Mouse (Mus musculus): ENCODE data around the gene Pet100. TPM values are rescaled to one million over a fixed set of nuclear protein-coding genes. Genes with fewer than 3 reads are reported as not detected.

Pet100 gene
- total RNA-seq, 2 experiments from 2014 or later = 80.9 to 84.3 TPM

- no peak for DNase-seq (ENCODE audit: low spot score in 2 of 2)
Observed at GRCm38 (mm10) chr8:3674671-3675070, 53.3 kb downstream of the Pet100 start.

Other genes with a start within 250 kb of the Pet100 start
- 10 to 100 TPM; 49.0 to 51.3 TPM for gene Arhgef18, start 228.5 kb upstream of the Pet100 start, total RNA-seq (2021)
- 1 to 10 TPM in 1 of 2 experiments, under 1 TPM in 1; 0.97 to 1.7 TPM for gene Pex11g, start 153.9 kb upstream of the Pet100 start, total RNA-seq (2021)
- under 1 TPM in 1 of 2 experiments, not detected in 1; 0.20 TPM for gene Tex45, start 150.7 kb upstream of the Pet100 start, total RNA-seq (2021)
- 10 to 100 TPM; 30.9 to 31.2 TPM for gene Zfp358, start 128.4 kb upstream of the Pet100 start, total RNA-seq (2021)
- gene Mcoln1, start 121.1 kb upstream of the Pet100 start, total RNA-seq (2021) = 10 to 100 TPM; 76.0 to 77.3 TPM
- gene Pnpla6, start 106.2 kb upstream of the Pet100 start, total RNA-seq (2021) = 10 to 100 TPM; 71.8 to 76.2 TPM
- not detected for gene C330021F23Rik, start 53.6 kb upstream of the Pet100 start, total RNA-seq (2021)
- 10 to 100 TPM; 31.1 to 36.9 TPM for gene Camsap3, start 34.3 kb upstream of the Pet100 start, total RNA-seq (2021)
- gene Xab2, start 232 bp upstream of the Pet100 start, total RNA-seq (2021) = 10 to 100 TPM; 39.6 to 41.2 TPM
- under 1 TPM in 1 of 2 experiments, not detected in 1; 0.92 TPM for gene Pcp2, start 4.0 kb downstream of the Pet100 start, total RNA-seq (2021)
- 10 to 100 TPM; 43.6 to 52.5 TPM for gene Stxbp2, start 9.4 kb downstream of the Pet100 start, total RNA-seq (2021)
- under 1 TPM; 0.74 to 0.79 TPM for gene Retn, start 34.2 kb downstream of the Pet100 start, total RNA-seq (2021)
- under 1 TPM in 1 of 2 experiments, not detected in 1; 0.23 TPM for gene Mcemp1, start 44.2 kb downstream of the Pet100 start, total RNA-seq (2021)
- gene Fcor, start 50.8 kb downstream of the Pet100 start, total RNA-seq (2021) = 10 to 100 TPM; 12.9 to 14.8 TPM
- 10 to 100 TPM; 29.8 to 32.4 TPM for gene Trappc5, start 54.8 kb downstream of the Pet100 start, total RNA-seq (2021)
- not detected for gene Fcer2a, start 72.6 kb downstream of the Pet100 start, total RNA-seq (2021)
- not detected for gene Clec4g, start 99.1 kb downstream of the Pet100 start, total RNA-seq (2021)
- 1 to 10 TPM in 1 of 2 experiments, under 1 TPM in 1; 0.57 to 1.0 TPM for gene Cd209a, start 127.4 kb downstream of the Pet100 start, total RNA-seq (2021)
- not detected for gene Cd209e, start 232.8 kb downstream of the Pet100 start, total RNA-seq (2021)